Mouse (Mus musculus): ENCODE measurements around the gene Taok3.

Gene Taok3

GRCm38 (mm10) chr5:117119777-117120488 lies at the start of gene Taok3:
Taok3 (plus strand) TSS chr5:117120129.
- peak; percentile 99 for DNase-seq (ENCODE audit: low read depth, low spot score)

- peak; percentile 37 for DNase-seq (ENCODE audit: low read depth, low spot score)
These were observed 32.2 kb upstream of the Taok3 start for GRCm38 (mm10) chr5:117087718-117088117.

GRCm38 (mm10) chr5:117089147-117089546 lies 30.8 kb upstream of the Taok3 start:
- DNase-seq (ENCODE audit: low read depth, low spot score) = no peak

- no peak for DNase-seq (ENCODE audit: low read depth, low spot score)
These were observed 30.1 kb upstream of the Taok3 start for GRCm38 (mm10) chr5:117089786-117090185.

GRCm38 (mm10) chr5:117094431-117094830 lies 25.5 kb upstream of the Taok3 start:
- peak; percentile 87 for DNase-seq (ENCODE audit: low read depth, low spot score)

- peak; percentile 64 for DNase-seq (ENCODE audit: low read depth, low spot score)
These were observed 23.2 kb upstream of the Taok3 start for GRCm38 (mm10) chr5:117096716-117097115.

- DNase-seq (ENCODE audit: low read depth, low spot score) = no peak
These were observed 20.9 kb upstream of the Taok3 start for GRCm38 (mm10) chr5:117099008-117099407.

GRCm38 (mm10) chr5:117099742-117100141 lies 20.2 kb upstream of the Taok3 start:
- peak; percentile 36 for DNase-seq (ENCODE audit: low read depth, low spot score)

GRCm38 (mm10) chr5:117103194-117103929 lies 16.6 kb upstream of the Taok3 start:
- DNase-seq (ENCODE audit: low read depth, low spot score) = no peak

GRCm38 (mm10) chr5:117104329-117104728 lies 15.6 kb upstream of the Taok3 start:
- no peak for DNase-seq (ENCODE audit: low read depth, low spot score)

GRCm38 (mm10) chr5:117105761-117106160 lies 14.2 kb upstream of the Taok3 start:
- DNase-seq (ENCODE audit: low read depth, low spot score) = no peak

- DNase-seq (ENCODE audit: low read depth, low spot score) = no peak
These were observed 11.6 kb upstream of the Taok3 start for GRCm38 (mm10) chr5:117108292-117108691.

GRCm38 (mm10) chr5:117108731-117109130 lies 11.2 kb upstream of the Taok3 start:
- no peak for DNase-seq (ENCODE audit: low read depth, low spot score)

- DNase-seq (ENCODE audit: low read depth, low spot score) = peak; percentile 40
These were observed 10.4 kb upstream of the Taok3 start for GRCm38 (mm10) chr5:117109522-117109921.

- DNase-seq (ENCODE audit: low read depth, low spot score) = peak; percentile 61
These were observed 8.7 kb upstream of the Taok3 start for GRCm38 (mm10) chr5:117111064-117111773.

GRCm38 (mm10) chr5:117111774-117112112 lies 8.2 kb upstream of the Taok3 start:
- no peak for DNase-seq (ENCODE audit: low read depth, low spot score)

- DNase-seq (ENCODE audit: low read depth, low spot score) = no peak
These were observed 6.6 kb upstream of the Taok3 start for GRCm38 (mm10) chr5:117113330-117113729.

GRCm38 (mm10) chr5:117114581-117115192 lies 5.2 kb upstream of the Taok3 start:
- peak; percentile 42 for DNase-seq (ENCODE audit: low read depth, low spot score)

- DNase-seq (ENCODE audit: low read depth, low spot score) = no peak
These were observed 4.6 kb upstream of the Taok3 start for GRCm38 (mm10) chr5:117115193-117115767.

- DNase-seq (ENCODE audit: low read depth, low spot score) = peak; percentile 89
These were observed 4.0 kb upstream of the Taok3 start, which contains the start of gene Suds3 for GRCm38 (mm10) chr5:117115836-117116366. Suds3 (minus strand) TSS chr5:117116113.

GRCm38 (mm10) chr5:117116660-117117059 lies 3.3 kb upstream of the Taok3 start:
- no peak for DNase-seq (ENCODE audit: low read depth, low spot score)
